Mouse (Mus musculus): ENCODE measurements around the gene Ccdc87. TPM values are rescaled to one million over a fixed set of nuclear protein-coding genes. Genes with fewer than 3 reads are reported as not detected.
"Not testable (repeated sequence)": the region's sequence is repeated elsewhere in the genome, so short reads cannot be mapped to it uniquely, and the experiment has no call there.

Ccdc87 gene
- total RNA-seq (2014; fragmentation: Nextera tagmentation): not detected in 2 replicates
- not detected in 2 replicates for total RNA-seq (2017)

GRCm38 (mm10) chr19:4839149-4839548 lies at the start of gene Ccdc87, which contains the start of gene Ccs:
Gene Ccdc87, plus strand, starts transcription at chr19:4839366.
Gene Ccs, minus strand, starts transcription at chr19:4839332.
- peak; percentile 96 for ATAC-seq (replicated peaks; ENCODE audit: poor library complexity, severe bottlenecking)

- ATAC-seq (replicated peaks; ENCODE audit: poor library complexity, severe bottlenecking): peak; percentile 10; the same call in 1 of the 2 replicates
Measured at GRCm38 (mm10) chr19:4793281-4793830, 45.8 kb upstream of the Ccdc87 start.

GRCm38 (mm10) chr19:4793831-4794422 lies 45.2 kb upstream of the Ccdc87 start, which contains the start of gene Rbm4:
Gene Rbm4, minus strand, starts transcription at chr19:4793901.
- peak; percentile 96 for ATAC-seq (replicated peaks; ENCODE audit: poor library complexity, severe bottlenecking)

GRCm38 (mm10) chr19:4795929-4796328 lies 43.2 kb upstream of the Ccdc87 start:
- no peak for ATAC-seq (replicated peaks; ENCODE audit: poor library complexity, severe bottlenecking)

GRCm38 (mm10) chr19:4797846-4798245 lies 41.3 kb upstream of the Ccdc87 start:
- ATAC-seq (replicated peaks; ENCODE audit: poor library complexity, severe bottlenecking): no peak

GRCm38 (mm10) chr19:4799083-4799482 lies 40.1 kb upstream of the Ccdc87 start:
- no peak for ATAC-seq (replicated peaks; ENCODE audit: poor library complexity, severe bottlenecking)

GRCm38 (mm10) chr19:4802691-4803091 lies 36.5 kb upstream of the Ccdc87 start:
- ATAC-seq (replicated peaks; ENCODE audit: poor library complexity, severe bottlenecking): no peak

GRCm38 (mm10) chr19:4803283-4803682 lies 35.9 kb upstream of the Ccdc87 start:
- ATAC-seq (replicated peaks; ENCODE audit: poor library complexity, severe bottlenecking): 0 out of 2 replicates have a peak, but pooled peaks have one; percentile 12

GRCm38 (mm10) chr19:4810309-4810708 lies 28.9 kb upstream of the Ccdc87 start:
- no peak for ATAC-seq (replicated peaks; ENCODE audit: poor library complexity, severe bottlenecking)

GRCm38 (mm10) chr19:4810746-4811062 lies 28.5 kb upstream of the Ccdc87 start:
- no peak for ATAC-seq (replicated peaks; ENCODE audit: poor library complexity, severe bottlenecking)

- ATAC-seq (replicated peaks; ENCODE audit: poor library complexity, severe bottlenecking): peak; percentile 88
Measured at GRCm38 (mm10) chr19:4811063-4811908, 27.9 kb upstream of the Ccdc87 start, which contains the start of the genes Gm21992 and Rbm14. Gene Gm21992, minus strand, starts transcription at chr19:4811612. Gene Rbm14, minus strand, starts transcription at chr19:4811634.

- no peak for ATAC-seq (replicated peaks; ENCODE audit: poor library complexity, severe bottlenecking)
Measured at GRCm38 (mm10) chr19:4811909-4812242, 27.3 kb upstream of the Ccdc87 start.

- ATAC-seq (replicated peaks; ENCODE audit: poor library complexity, severe bottlenecking): not testable (repeated sequence)
Measured at GRCm38 (mm10) chr19:4812334-4812949, 26.7 kb upstream of the Ccdc87 start.

- ATAC-seq (replicated peaks; ENCODE audit: poor library complexity, severe bottlenecking): no peak
Measured at GRCm38 (mm10) chr19:4813015-4813414, 26.2 kb upstream of the Ccdc87 start.

- no peak for ATAC-seq (replicated peaks; ENCODE audit: poor library complexity, severe bottlenecking)
Measured at GRCm38 (mm10) chr19:4817182-4817835, 21.9 kb upstream of the Ccdc87 start.

- ATAC-seq (replicated peaks; ENCODE audit: poor library complexity, severe bottlenecking): no peak
Measured at GRCm38 (mm10) chr19:4820678-4821303, 18.4 kb upstream of the Ccdc87 start.

- no peak for ATAC-seq (replicated peaks; ENCODE audit: poor library complexity, severe bottlenecking)
Measured at GRCm38 (mm10) chr19:4828444-4829114, 10.6 kb upstream of the Ccdc87 start.

- ATAC-seq (replicated peaks; ENCODE audit: poor library complexity, severe bottlenecking): no peak
Measured at GRCm38 (mm10) chr19:4829156-4829555, 10.0 kb upstream of the Ccdc87 start.

GRCm38 (mm10) chr19:4833977-4834376 lies 5.2 kb upstream of the Ccdc87 start:
- no peak for ATAC-seq (replicated peaks; ENCODE audit: poor library complexity, severe bottlenecking)
